ENCODE assay signal across 18 mouse cellular contexts in the genomic region with DNA sequence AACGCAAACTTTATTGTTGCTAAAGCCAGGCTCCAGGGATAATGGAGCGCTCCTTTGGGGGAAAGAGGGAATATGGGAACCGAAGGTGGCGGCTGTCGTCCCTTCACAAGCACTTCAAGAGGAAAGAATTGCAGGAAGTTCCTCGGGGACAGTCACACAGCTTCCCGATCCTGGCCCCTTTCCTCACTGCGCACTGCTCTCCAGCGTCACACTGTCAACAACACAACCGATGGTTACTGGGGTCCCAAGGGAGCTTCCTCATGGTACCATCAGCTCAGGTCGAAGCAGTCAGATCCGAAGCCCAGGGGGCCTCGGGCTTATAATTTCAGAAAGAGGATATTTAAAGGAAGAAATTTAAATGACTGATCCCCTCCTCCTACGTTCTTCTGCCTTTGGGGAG. TPM values are rescaled to one million over a fixed set of nuclear protein-coding genes. Genes with fewer than 3 reads are reported as not detected.
"Had no signal": no experiment of that assay in that cellular context is flagged by ENCODE, and none has a peak within 500 bp of the region (broad histone marks: within the 10 kb centered on the region; RNA-seq: fewer than 3 reads in every experiment).

No protein-coding gene starts in this region.

- H3K9ac ChIP-seq: liver, embryonic 15.5 days; stomach, embryonic 15.5 days had no signal

- H3K36me3 ChIP-seq: limb, embryonic 10.5 days; liver, embryonic 15.5 days; stomach, embryonic 15.5 days had no signal

- H3K27ac ChIP-seq: left cerebral cortex, adult 2 months; limb, embryonic 10.5 days; liver, embryonic 15.5 days; macrophage; stomach, embryonic 15.5 days had no signal

- DNase-seq: kidney, adult 8-10 months; kidney, postnatal 25 days; lung, adult 2 months; lung, postnatal 10 days; right cerebral cortex, postnatal 14 days; thymus, adult 2 months; thymus, postnatal 25 days had no signal

- H3K4me1 ChIP-seq: liver, embryonic 15.5 days had no signal

- H3K4me2 ChIP-seq: liver, embryonic 11.5 days; liver, embryonic 15.5 days; stomach, embryonic 15.5 days had no signal

- H3K4me3 ChIP-seq: left cerebral cortex, adult 2 months; limb, embryonic 10.5 days; liver, embryonic 15.5 days; megakaryocyte, embryonic 14.5 days; stomach, embryonic 15.5 days had no signal

- H3K9me3 ChIP-seq: limb, embryonic 10.5 days; liver, embryonic 15.5 days; stomach, embryonic 15.5 days had no signal

- ATAC-seq: intestine, postnatal 0 days; midbrain, embryonic 16.5 days had no signal

RNA-seq across cellular contexts. Expression of gene Cartpt, which starts 2.1 kb away (rescaled TPM):
- polyA plus RNA-seq: macrophage; spleen, adult 2 months; testis, adult 2 months had no signal
